Comparison of ENCODE assay signal across 20 mouse cellular contexts in the genomic region with DNA sequence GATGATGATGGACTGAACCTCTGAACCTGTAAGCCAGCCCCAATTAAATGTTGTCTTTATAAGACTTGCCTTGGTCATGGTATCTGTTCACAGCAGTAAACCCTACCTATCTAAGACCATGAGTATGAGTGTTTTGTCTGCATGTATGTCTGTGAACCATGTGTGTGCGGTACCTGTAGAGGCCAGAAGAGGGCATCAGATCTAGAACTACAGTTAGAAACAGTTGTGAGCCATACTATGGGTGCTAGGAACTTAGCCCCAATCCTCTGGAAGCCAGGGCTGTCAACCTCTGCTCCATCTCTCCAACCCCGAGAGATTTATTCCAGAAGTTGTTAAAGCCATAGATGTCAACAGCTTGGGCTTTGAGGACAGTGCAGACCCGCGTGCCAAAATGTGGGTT. TPM values are rescaled to one million over a fixed set of nuclear protein-coding genes. Genes with fewer than 3 reads are reported as not detected.
"Had no signal": no experiment of that assay in that cellular context is flagged by ENCODE, and none has a peak within 500 bp of the region (broad histone marks: within the 10 kb centered on the region; RNA-seq: fewer than 3 reads in every experiment).

No protein-coding gene starts in this region.

- H3K27ac ChIP-seq: lung, embryonic 15.5 days; macrophage; midbrain, embryonic 13.5 days; midbrain, embryonic 15.5 days; neural tube, embryonic 12.5 days had no signal

- H3K36me3 ChIP-seq: lung, embryonic 15.5 days; midbrain, embryonic 13.5 days; midbrain, embryonic 15.5 days; neural tube, embryonic 12.5 days had no signal

- H3K27me3 ChIP-seq: lung, embryonic 15.5 days; midbrain, embryonic 13.5 days; midbrain, embryonic 15.5 days; neural tube, embryonic 12.5 days had no signal

- DNase-seq: liver, postnatal 0 days; lung, adult 2 months; lung, postnatal 14 days; lung, postnatal 36 days; right cerebral cortex, postnatal 14 days; thymus, adult 18-20 months; thymus, postnatal 14 days; thymus, postnatal 36 days had no signal

- H3K4me1 ChIP-seq: lung, embryonic 15.5 days; midbrain, embryonic 13.5 days; midbrain, embryonic 15.5 days; neural tube, embryonic 12.5 days had no signal

- H3K4me3 ChIP-seq: lung, embryonic 15.5 days; megakaryocyte, embryonic 14.5 days; midbrain, embryonic 13.5 days; midbrain, embryonic 15.5 days; neural tube, embryonic 12.5 days had no signal

- H3K9me3 ChIP-seq: lung, embryonic 15.5 days; midbrain, embryonic 15.5 days; neural tube, embryonic 12.5 days had no signal

RNA-seq across cellular contexts. Expression of a gene that starts 7.6 kb away (rescaled TPM):
- polyA plus RNA-seq: macrophage had no signal

RNA-seq across cellular contexts. Expression of a gene that starts 55.7 kb away (rescaled TPM):
- polyA plus RNA-seq: liver, postnatal 0 days; lung, adult 2 months; lung, embryonic 15.5 days; lung, postnatal 0 days; macrophage; midbrain, embryonic 11.5 days; spleen, adult 2 months; stomach, embryonic 14.5 days; stomach, embryonic 16.5 days; urinary bladder, adult 2 months had no signal
